Mouse (Mus musculus): ENCODE results near the gene Adap1.

GRCm38 (mm10) chr5:139243384-139243783, 82.0 kb downstream of the Adap1 start:
- no peak for TF ChIP-seq CTCF (IDR thresholded peaks at IDR 0.05)
- TF ChIP-seq EP300 (IDR thresholded peaks at IDR 0.05): no peak
